In genomic region chr1:42684345-42684744, GRCm38 (mm10) we compare ENCODE assay signal across 8 mouse cellular contexts. TPM values are rescaled to one million over a fixed set of nuclear protein-coding genes. Genes with fewer than 3 reads are reported as not detected.
DNase-seq lines count a peak whose midpoint lies in the region; ATAC-seq and TF ChIP-seq lines count a peak whose summit lies in the region.

No protein-coding gene starts in this region.

- no peak for TF ChIP-seq CTCF in cerebellum, adult 2 months (IDR thresholded peaks at IDR 0.05; ENCODE audit: borderline replicate concordance, insufficient read depth, low read depth, low read length)
- no peak for TF ChIP-seq CTCF in lung, adult 2 months (IDR thresholded peaks at IDR 0.05; ENCODE audit: insufficient read depth, low read length)

- H3K4me2 ChIP-seq in lung, embryonic 15.5 days: peak overlapping the region; percentile 58
- H3K4me2 ChIP-seq in kidney, embryonic 16.5 days (replicated peaks; ENCODE audit: low read depth, low read length): peak overlapping the region; percentile 55
- peak overlapping the region; percentile 86 for H3K4me2 ChIP-seq in neural tube, embryonic 13.5 days

- H3K9ac ChIP-seq in lung, embryonic 15.5 days: no peak overlapping the region
- H3K9ac ChIP-seq in kidney, embryonic 16.5 days (replicated peaks; ENCODE audit: low read length): peak overlapping the region; percentile 49
- peak overlapping the region; percentile 88 for H3K9ac ChIP-seq in neural tube, embryonic 13.5 days

- ATAC-seq in cerebellum, adult (ENCODE audit: insufficient number of reproducible peaks, low FRiP score, low TSS enrichment): no peak
- ATAC-seq in lung, embryonic 15.5 days (ENCODE audit: borderline replicate concordance, extremely low read depth, low FRiP score, low TSS enrichment): peak; percentile 58; the same call in 1 of the 2 replicates
- ATAC-seq in kidney, embryonic 16.5 days (ENCODE audit: low FRiP score, low TSS enrichment): peak; percentile 66
- peak; percentile 48 for ATAC-seq in neural tube, embryonic 13.5 days (ENCODE audit: low read depth)

- H3K4me3 ChIP-seq in cerebellum, adult 2 months (replicated peaks; ENCODE audit: insufficient read depth, low read depth, low read length): peak overlapping the region; percentile 44
- H3K4me3 ChIP-seq in lung, embryonic 15.5 days: peak overlapping the region; percentile 29
- no peak overlapping the region for H3K4me3 ChIP-seq in lung, adult 2 months (replicated peaks; ENCODE audit: extremely low read depth, low read depth, low read length)
- peak overlapping the region; percentile 28 for H3K4me3 ChIP-seq in kidney, embryonic 16.5 days (ENCODE audit: low read length)
- peak overlapping the region; percentile 55 for H3K4me3 ChIP-seq in neural tube, embryonic 13.5 days

- TF ChIP-seq POLR2A in cerebellum, adult 2 months (IDR thresholded peaks at IDR 0.05; ENCODE audit: borderline replicate concordance, insufficient read depth, low read length): no peak
- TF ChIP-seq POLR2A in lung, adult 2 months (IDR thresholded peaks at IDR 0.05; ENCODE audit: borderline replicate concordance, extremely low read depth, low read depth, low read length): no peak

- H3K4me1 ChIP-seq in cerebellum, adult 2 months (ENCODE audit: control insufficient read depth, insufficient read depth, low read length): 0 out of 2 replicates have a peak, but pooled peaks cover 6% of the 10 kb centered on the region
- peaks cover 21% of the 10 kb centered on the region for H3K4me1 ChIP-seq in lung, embryonic 15.5 days
- H3K4me1 ChIP-seq in lung, adult 2 months (ENCODE audit: control insufficient read depth, insufficient read depth, low read length): no peaks in the 10 kb centered on the region
- peaks cover 27% of the 10 kb centered on the region for H3K4me1 ChIP-seq in kidney, embryonic 16.5 days (ENCODE audit: insufficient read depth, low read length)
- peaks cover 75% of the 10 kb centered on the region for H3K4me1 ChIP-seq in neural tube, embryonic 13.5 days (replicated peaks)

- DNase-seq in cerebellum, adult 2 months: peak in 1 of 2 experiments; percentile 23
- no peak for DNase-seq in lung, adult 2 months
- no peak for DNase-seq in spleen, postnatal 4 days (ENCODE audit: low spot score in 2 of 2)
- DNase-seq in thymus, postnatal 0 days (ENCODE audit: low spot score): no peak

- H3K9me3 ChIP-seq in lung, embryonic 15.5 days: no peaks in the 10 kb centered on the region
- H3K9me3 ChIP-seq in kidney, embryonic 16.5 days (ENCODE audit: low read length): no peaks in the 10 kb centered on the region
- no peaks in the 10 kb centered on the region for H3K9me3 ChIP-seq in neural tube, embryonic 13.5 days

- H3K27me3 ChIP-seq in cerebellum, adult 2 months (ENCODE audit: control insufficient read depth, insufficient read depth, low read length): peaks cover 1% of the 10 kb centered on the region; the same call in 1 of the 2 replicates
- peaks cover 75% of the 10 kb centered on the region for H3K27me3 ChIP-seq in lung, embryonic 15.5 days
- peaks cover 66% of the 10 kb centered on the region for H3K27me3 ChIP-seq in kidney, embryonic 16.5 days (ENCODE audit: insufficient read depth, low read length)
- H3K27me3 ChIP-seq in neural tube, embryonic 13.5 days: peaks cover 2% of the 10 kb centered on the region; the same call in 1 of the 2 replicates

- WGBS in cerebellum, adult 2 months: 1% methylated on average over 27 of the region's 27 CpGs
- under 1% methylated on average over 27 of the region's 27 CpGs for WGBS in lung, embryonic 15.5 days
- 4% methylated on average over 27 of the region's 27 CpGs for WGBS in lung, adult 2 months
- WGBS in kidney, embryonic 16.5 days: under 1% methylated on average over 27 of the region's 27 CpGs
- under 1% methylated on average over 27 of the region's 27 CpGs for WGBS in neural tube, embryonic 13.5 days

- no peaks in the 10 kb centered on the region for H3K36me3 ChIP-seq in lung, embryonic 15.5 days
- H3K36me3 ChIP-seq in kidney, embryonic 16.5 days (ENCODE audit: insufficient read depth, low read length): no peaks in the 10 kb centered on the region
- no peaks in the 10 kb centered on the region for H3K36me3 ChIP-seq in neural tube, embryonic 13.5 days

- H3K27ac ChIP-seq in cerebellum, adult 2 months (ENCODE audit: insufficient read depth, low read length): no peak overlapping the region
- no peak overlapping the region for H3K27ac ChIP-seq in lung, embryonic 15.5 days
- peak overlapping the region; percentile 48 for H3K27ac ChIP-seq in kidney, embryonic 16.5 days (ENCODE audit: low read length)
- H3K27ac ChIP-seq in neural tube, embryonic 13.5 days (replicated peaks): peak overlapping the region; percentile 98

RNA-seq across cellular contexts. Expression of gene Pou3f3, which starts 11.2 kb away (rescaled TPM):
- 14.1 and 15.9 TPM in 2 replicates for polyA plus RNA-seq in cerebellum, adult 2 months (2012; rRNA removed)
- 0.32 and 0.39 TPM in 2 replicates for polyA plus RNA-seq in lung, embryonic 15.5 days (2015; fragmentation: Nextera tagmentation; extraction: Ambion mirVana)
- polyA plus RNA-seq in lung, adult 2 months (2012; rRNA removed): 0.06 and 0.07 TPM in 2 replicates
- polyA plus RNA-seq in kidney, embryonic 16.5 days (2015; fragmentation: Nextera tagmentation; extraction: Ambion mirVana): 7.6 and 8.4 TPM in 2 replicates
- polyA plus RNA-seq in neural tube, embryonic 13.5 days (2015; fragmentation: Nextera tagmentation; extraction: Ambion mirVana): 10.5 and 12.2 TPM in 2 replicates
- 0.03 and 0.04 TPM in 2 replicates for polyA plus RNA-seq in thymus, postnatal 0 days (2015; fragmentation: Nextera tagmentation; extraction: Ambion mirVana)

Comparison
In these comparisons a context has a peak if more than half of its experiments do, and no peak if none do; other contexts are left out.
1. H3K27ac ChIP-seq: peak in kidney, embryonic 16.5 days (single experiment) and neural tube, embryonic 13.5 days (single experiment); none in cerebellum, adult 2 months (single experiment) and lung, embryonic 15.5 days (single experiment).
2. Peak in every context shown above with its lines, with median percentiles within 50 percentile points of each other: H3K4me2 ChIP-seq.